Mouse (Mus musculus): Measurements from ENCODE around the gene Paf1.
"Not testable (repeated sequence)": the region's sequence is repeated elsewhere in the genome, so short reads cannot be mapped to it uniquely, and the experiment has no call there.

DNA sequence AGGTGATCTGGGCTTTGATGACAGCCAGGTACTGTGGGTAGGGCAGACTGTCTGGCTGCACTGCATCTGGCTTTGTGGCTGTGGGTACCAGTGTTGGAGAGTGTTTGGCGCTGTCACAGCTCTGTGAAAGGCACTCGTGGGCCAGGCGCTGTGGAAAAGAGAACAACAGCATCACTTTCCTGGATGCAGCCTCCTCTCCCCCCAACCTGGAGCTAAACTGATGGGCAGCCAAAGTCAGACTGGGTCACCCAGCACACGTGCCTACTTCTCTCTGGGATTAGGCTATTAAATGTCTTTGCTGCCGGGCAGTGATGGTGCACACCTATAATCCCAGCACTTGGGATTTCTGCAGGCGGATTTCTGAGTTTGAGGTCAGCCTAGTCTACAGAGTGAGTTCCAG, 5.9 kb upstream of the Paf1 start:
- TF ChIP-seq GATA1, TAL1 (IDR thresholded peaks at IDR 0.05; ENCODE audit: low read length): not testable (repeated sequence)

Measured in erythroblast, embryonic 14.5 days (primary cell).